In the genomic region with DNA sequence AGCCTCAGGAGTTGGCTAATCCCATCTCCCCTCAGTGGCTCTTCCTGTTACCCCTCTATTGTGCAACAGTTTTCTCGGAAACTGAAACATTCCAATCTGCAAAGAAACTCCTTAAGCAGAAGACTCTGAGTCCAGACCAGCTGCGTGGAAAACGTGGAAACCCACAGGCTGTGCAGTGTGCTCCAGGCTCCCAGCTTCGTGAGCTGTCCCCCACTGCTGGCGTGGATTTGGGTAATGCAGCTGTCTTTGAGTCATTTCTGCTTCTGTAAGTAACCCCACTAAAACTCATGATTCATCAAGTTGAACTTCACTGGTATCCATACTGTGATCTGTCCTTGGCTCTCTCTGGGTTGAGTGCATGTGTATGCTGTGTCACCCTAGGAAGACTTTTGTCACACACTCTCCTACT, we compare ENCODE assay signal across 12 mouse cellular contexts.
DNase-seq lines count a peak whose midpoint lies in the region; TF ChIP-seq lines count a peak whose summit lies in the region.
"Had no signal": no experiment of that assay in that cellular context is flagged by ENCODE, and none has a peak within 500 bp of the region (broad histone marks: within the 10 kb centered on the region; RNA-seq: fewer than 3 reads in every experiment).

No protein-coding gene starts in this region.

- H3K4me1 ChIP-seq in midbrain, embryonic 10.5 days: 0 out of 2 replicates have a peak, but pooled peaks cover 3% of the 10 kb centered on the region
- H3K4me1 ChIP-seq: forebrain, embryonic 12.5 days; neural tube, embryonic 15.5 days had no signal

- no peak overlapping the region for H3ac ChIP-seq in C2C12 (ENCODE audit: control insufficient read depth, insufficient read length, low read depth)

- no peaks in the 10 kb centered on the region for H3K27me3 ChIP-seq in C2C12 (ENCODE audit: control insufficient read depth, insufficient read depth, insufficient read length)
- H3K27me3 ChIP-seq in midbrain, embryonic 10.5 days (ENCODE audit: low read depth, poor library complexity, severe bottlenecking): no peaks in the 10 kb centered on the region
- H3K27me3 ChIP-seq: forebrain, embryonic 12.5 days; neural tube, embryonic 15.5 days had no signal

- no peak overlapping the region for H3K27ac ChIP-seq in midbrain, embryonic 10.5 days (replicated peaks)
- H3K27ac ChIP-seq: forebrain, embryonic 12.5 days; hindbrain, embryonic 10.5 days; neural tube, embryonic 15.5 days had no signal

- H3K79me2 ChIP-seq in C2C12 (ENCODE audit: control insufficient read depth, insufficient read depth): no peaks in the 10 kb centered on the region

- H3K36me3 ChIP-seq in C2C12 (ENCODE audit: control insufficient read depth, insufficient read depth): no peaks in the 10 kb centered on the region
- no peaks in the 10 kb centered on the region for H3K36me3 ChIP-seq in midbrain, embryonic 10.5 days
- H3K36me3 ChIP-seq: forebrain, embryonic 12.5 days; hindbrain, embryonic 10.5 days; neural tube, embryonic 15.5 days had no signal

- TF ChIP-seq CTCF in C2C12 (IDR thresholded peaks at IDR 0.05; ENCODE audit: control insufficient read depth, insufficient read depth, insufficient read length): no peak

- no peaks in the 10 kb centered on the region for H3K79me3 ChIP-seq in C2C12 (ENCODE audit: low read depth)

- no peak overlapping the region for H3K4me3 ChIP-seq in C2C12 (ENCODE audit: insufficient read depth, poor library complexity, severe bottlenecking)
- no peak overlapping the region for H3K4me3 ChIP-seq in midbrain, embryonic 10.5 days
- H3K4me3 ChIP-seq: forebrain, embryonic 12.5 days; hindbrain, embryonic 10.5 days; neural tube, embryonic 15.5 days had no signal

- 80% methylated on average over 5 of the region's 5 CpGs for WGBS in midbrain, embryonic 10.5 days

- no peaks in the 10 kb centered on the region for H3K9me3 ChIP-seq in midbrain, embryonic 10.5 days (replicated peaks)
- H3K9me3 ChIP-seq: forebrain, embryonic 12.5 days; hindbrain, embryonic 10.5 days; neural tube, embryonic 15.5 days had no signal

- DNase-seq in adrenal gland, postnatal 14 days: peak; percentile 36
- peak; percentile 44 for DNase-seq in heart, adult 8-10 months (ENCODE audit: low spot score)
- peak; percentile 65 for DNase-seq in lung, postnatal 10 days
- DNase-seq in layer of hippocampus, adult 9-10 months (ENCODE audit: low spot score): no peak
- DNase-seq in B cell, adult 2 months: no peak
- DNase-seq in midbrain, embryonic 10.5 days (ENCODE audit: low spot score): no peak
- no peak for DNase-seq in layer of hippocampus, adult 18-20 months (ENCODE audit: low spot score in 2 of 2)
- DNase-seq: cerebellum, adult 9-11 months had no signal

TF ChIP-seq in C2C12, 6 proteins besides CTCF, POLR2A, EP300 and RAD21:
- peak; percentile 78 for TF ChIP-seq CEBPB (IDR thresholded peaks at IDR 0.05; ENCODE audit: low read depth)
- no peak for TF ChIP-seq MAX (IDR thresholded peaks at IDR 0.05)
- no peak for TF ChIP-seq MYOG (IDR thresholded peaks at IDR 0.05; ENCODE audit: control insufficient read depth, extremely low read depth, insufficient read length)
- TF ChIP-seq MYOD1 (IDR thresholded peaks at IDR 0.05; ENCODE audit: control insufficient read depth, insufficient read length, low read depth): peak; percentile 11
- no peak for TF ChIP-seq USF1 (IDR thresholded peaks at IDR 0.05; ENCODE audit: low read depth)

Comparison
In these comparisons a context has a peak if more than half of its experiments do, and no peak if none do; other contexts are left out.
1. DNase-seq: peak in adrenal gland, postnatal 14 days (single experiment), heart, adult 8-10 months (single experiment) and lung, postnatal 10 days (single experiment); none in layer of hippocampus, adult 9-10 months (single experiment), B cell, adult 2 months (0 of 2), midbrain, embryonic 10.5 days (single experiment) and layer of hippocampus, adult 18-20 months (0 of 2).